Mouse (Mus musculus): ENCODE data around the gene Gm7029. TPM values are rescaled to one million over a fixed set of nuclear protein-coding genes. Genes with fewer than 3 reads are reported as not detected.

The Gm7029 gene
- total and polyA plus RNA-seq, 3 experiments: not detected

DNA sequence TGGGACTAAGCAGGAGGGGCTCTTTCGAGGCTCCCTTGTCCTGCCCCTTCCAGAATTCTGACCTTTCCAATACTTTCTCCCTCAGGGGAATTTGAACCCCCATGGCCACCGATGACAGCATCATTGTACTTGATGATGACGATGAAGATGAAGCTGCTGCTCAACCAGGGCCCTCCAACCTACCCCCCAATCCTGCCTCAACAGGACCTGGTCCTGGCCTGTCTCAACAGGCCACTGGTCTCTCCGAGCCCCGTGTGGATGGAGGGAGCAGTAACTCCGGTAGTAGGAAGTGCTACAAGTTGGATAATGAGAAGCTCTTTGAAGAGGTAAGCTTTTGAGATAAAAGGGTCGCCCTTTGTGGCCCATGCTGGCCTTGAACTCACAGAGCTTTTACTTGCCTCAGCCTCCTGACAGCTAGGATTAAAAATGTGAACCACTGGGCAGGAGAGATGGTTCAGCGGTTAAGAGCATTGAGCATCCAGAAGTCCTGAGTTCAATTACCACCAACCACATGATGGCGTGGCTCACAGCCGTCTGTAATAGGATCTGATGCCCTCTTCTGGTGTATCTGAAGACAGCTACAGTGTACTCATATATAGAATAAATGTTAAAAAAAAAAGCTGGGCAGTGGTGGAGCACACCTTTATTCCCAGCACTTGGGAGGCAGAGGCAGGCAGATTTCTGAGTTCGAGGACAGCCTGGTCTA, 36.9 kb downstream of the Gm7029 start (continued):
- TF ChIP-seq NELFE (IDR thresholded peaks at IDR 0.05; ENCODE audit: low read depth, low read length): no peak
- TF ChIP-seq BHLHE40 (IDR thresholded peaks at IDR 0.05; ENCODE audit: low read depth, low read length): no peak
- TF ChIP-seq TBP (conservative IDR thresholded peaks at IDR 0.05; ENCODE audit: low read depth, low read length): 0 out of 2 replicates have a peak, but pooled peaks have one; percentile 29
- no peak for TF ChIP-seq EP300 (IDR thresholded peaks at IDR 0.05; ENCODE audit: low read length)
- no peak for TF ChIP-seq ZC3H11A (IDR thresholded peaks at IDR 0.05; ENCODE audit: low read depth, low read length)
- TF ChIP-seq UBTF (IDR thresholded peaks at IDR 0.05; ENCODE audit: low read depth, low read length): no peak
- no peak for TF ChIP-seq ELF1 (IDR thresholded peaks at IDR 0.05; ENCODE audit: low read depth, low read length)

DNA sequence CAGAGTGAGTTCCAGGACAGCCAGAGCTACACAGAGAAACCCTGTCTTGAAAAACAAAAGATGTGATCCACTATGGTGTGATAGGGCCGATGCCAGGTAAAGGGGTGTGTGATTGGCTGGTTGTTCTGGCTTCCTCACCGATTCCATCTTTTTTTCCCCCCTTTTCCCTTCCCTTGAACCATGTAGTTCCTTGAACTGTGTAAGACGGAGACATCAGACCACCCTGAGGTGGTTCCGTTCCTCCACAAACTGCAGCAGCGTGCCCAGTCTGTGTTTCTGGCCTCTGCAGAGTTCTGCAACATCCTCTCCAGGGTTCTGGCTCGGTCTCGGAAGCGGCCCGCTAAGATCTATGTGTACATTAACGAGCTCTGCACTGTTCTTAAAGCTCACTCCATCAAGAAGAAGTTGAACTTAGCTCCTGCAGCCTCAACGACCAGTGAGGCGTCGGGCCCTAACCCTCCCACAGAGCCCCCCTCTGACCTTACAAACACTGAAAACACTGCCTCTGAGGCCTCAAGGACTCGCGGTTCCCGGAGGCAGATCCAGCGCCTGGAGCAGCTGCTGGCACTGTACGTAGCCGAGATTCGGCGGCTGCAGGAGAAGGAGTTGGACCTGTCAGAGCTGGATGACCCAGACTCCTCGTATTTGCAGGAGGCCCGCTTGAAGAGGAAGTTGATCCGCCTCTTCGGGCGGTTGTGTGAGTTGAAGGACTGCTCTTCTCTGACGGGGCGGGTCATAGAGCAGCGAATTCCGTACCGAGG, 37.6 kb downstream of the Gm7029 start:
- H3K4me2 ChIP-seq (ENCODE audit: insufficient read depth, low read depth, poor library complexity, severe bottlenecking): no peak overlapping the region
- in situ Hi-C loops (cut with MboI; ENCODE audit: low pct_ligation_motif_present, low pct_unique_long_range_greater_than_20kb, low sequenced_read_pairs): no loop called here
- H3K4me1 ChIP-seq (ENCODE audit: control insufficient read depth in 1 of 2, insufficient read depth in 2 of 2): peaks cover 5 to 37% of the 10 kb centered on the region in 2 experiments; a peak in 3 of 4 replicates

DNA sequence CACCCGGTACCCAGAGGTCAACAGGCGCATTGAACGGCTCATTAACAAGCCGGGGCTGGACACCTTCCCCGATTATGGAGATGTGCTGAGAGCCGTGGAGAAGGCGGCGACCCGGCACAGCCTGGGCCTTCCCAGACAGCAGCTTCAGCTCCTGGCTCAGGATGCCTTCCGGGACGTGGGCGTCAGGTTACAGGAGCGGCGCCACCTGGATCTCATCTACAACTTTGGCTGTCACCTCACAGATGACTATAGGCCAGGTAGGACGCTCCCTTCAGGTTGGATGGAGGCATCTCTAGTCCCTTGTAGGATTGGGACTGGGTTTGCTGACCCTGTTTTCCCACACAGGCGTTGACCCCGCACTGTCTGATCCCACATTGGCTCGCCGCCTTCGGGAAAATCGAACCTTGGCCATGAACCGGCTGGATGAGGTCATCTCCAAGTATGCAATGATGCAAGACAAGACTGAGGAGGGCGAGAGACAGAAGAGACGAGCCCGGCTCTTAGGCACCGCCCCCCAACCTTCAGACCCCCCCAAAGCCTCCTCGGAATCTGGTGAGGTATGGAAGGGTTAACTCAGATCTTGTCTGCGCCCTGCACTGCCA, 38.3 kb downstream of the Gm7029 start:
- Histone ChIP-seq H3K9ac (ENCODE audit: insufficient read depth, low read depth) (no peak overlapping the region), H3K4me2 (ENCODE audit: insufficient read depth, low read depth, poor library complexity, severe bottlenecking) (no peak overlapping the region), H3K27me3 (replicated peaks) (no peaks in the 10 kb centered on the region), H3K4me1 (ENCODE audit: control insufficient read depth in 1 of 2, insufficient read depth in 2 of 2) (peaks cover 7 to 40% of the 10 kb centered on the region in 2 experiments), H3K4me3 (replicated peaks in 1 of 3; ENCODE audit: low read depth in 2 of 3, low read length in 2 of 3, poor library complexity in 1 of 3) (no peak overlapping the region), H3K27ac (ENCODE audit: insufficient read depth, low read depth) (no peak overlapping the region), H3K9me3 (replicated peaks; ENCODE audit: low read length) (peaks cover 2% of the 10 kb centered on the region), H3K79me2 (replicated peaks; ENCODE audit: control insufficient read depth, extremely low read depth, insufficient read depth, poor library complexity, severe bottlenecking) (peaks cover 12% of the 10 kb centered on the region; the same call in 1 of the 2 replicates), H3K36me3 (replicated peaks in 1 of 2; ENCODE audit: control insufficient read depth in 1 of 2, insufficient read depth in 1 of 2, low read length in 1 of 2) (peaks cover 42 to 45% of the 10 kb centered on the region in 2 experiments)
- DNase-seq (ENCODE audit: extremely low read depth): no peak
- TF ChIP-seq CTCF (conservative IDR thresholded peaks at IDR 0.05 in 1 of 2, IDR thresholded peaks at IDR 0.05 in 1 of 2; ENCODE audit: low read depth in 2 of 2, low read length in 2 of 2): no peak
- TF ChIP-seq UBTF (IDR thresholded peaks at IDR 0.05; ENCODE audit: low read depth, low read length): no peak
- no peak for TF ChIP-seq ETS1 (conservative IDR thresholded peaks at IDR 0.05; ENCODE audit: low read depth, low read length)
- TF ChIP-seq MAX (IDR thresholded peaks at IDR 0.05; ENCODE audit: low read length): no peak
- no peak for TF ChIP-seq KAT2A (IDR thresholded peaks at IDR 0.05; ENCODE audit: insufficient replicate concordance, low read length)
- in situ Hi-C loops (cut with MboI; ENCODE audit: low pct_ligation_motif_present, low pct_unique_long_range_greater_than_20kb, low sequenced_read_pairs) (no loop called here), dilution Hi-C loops (cut with MboI; ENCODE audit: extremely low pct_ligation_motif_present, extremely low pct_unique_long_range_greater_than_20kb, low sequenced_read_pairs) (no loop called here)

More for the DNA sequence above, 37.6 kb downstream of the Gm7029 start:
- no peak overlapping the region for H3K4me3 ChIP-seq (replicated peaks in 1 of 3; ENCODE audit: low read depth in 2 of 3, low read length in 2 of 3, poor library complexity in 1 of 3)
- no peak overlapping the region for H3K9ac ChIP-seq (ENCODE audit: insufficient read depth, low read depth)
- dilution Hi-C loops (cut with MboI; ENCODE audit: extremely low pct_ligation_motif_present, extremely low pct_unique_long_range_greater_than_20kb, low sequenced_read_pairs): no loop called here
- H3K27me3 ChIP-seq (replicated peaks): no peaks in the 10 kb centered on the region
- TF ChIP-seq IRF4 (IDR thresholded peaks at IDR 0.05; ENCODE audit: low read depth, low read length) (no peak), POLR2AphosphoS2 (IDR thresholded peaks at IDR 0.05; ENCODE audit: low read depth, low read length) (no peak), NELFE (IDR thresholded peaks at IDR 0.05; ENCODE audit: low read depth, low read length) (no peak)
- H3K36me3 ChIP-seq (replicated peaks in 1 of 2; ENCODE audit: control insufficient read depth in 1 of 2, insufficient read depth in 1 of 2, low read length in 1 of 2): peaks cover 40 to 42% of the 10 kb centered on the region in 2 experiments
- H3K79me2 ChIP-seq (replicated peaks; ENCODE audit: control insufficient read depth, extremely low read depth, insufficient read depth, poor library complexity, severe bottlenecking): peaks cover 12% of the 10 kb centered on the region; the same call in 1 of the 2 replicates
- H3K27ac ChIP-seq (ENCODE audit: insufficient read depth, low read depth): no peak overlapping the region
- H3K9me3 ChIP-seq (replicated peaks; ENCODE audit: low read length): no peaks in the 10 kb centered on the region
- no peak for DNase-seq (ENCODE audit: extremely low read depth)
